In genomic region chr9:95845711-95846110, GRCm38 (mm10) we compare ENCODE assay signal across 8 mouse cellular contexts. TPM values are rescaled to one million over a fixed set of nuclear protein-coding genes. Genes with fewer than 3 reads are reported as not detected.
DNase-seq lines count a peak whose midpoint lies in the region; ATAC-seq and TF ChIP-seq lines count a peak whose summit lies in the region.

No protein-coding gene starts in this region.

- H3K27ac ChIP-seq in left cerebral cortex, adult 2 months = no peak overlapping the region
- H3K27ac ChIP-seq in kidney, adult 2 months (ENCODE audit: insufficient read depth, low read depth, low read length) = no peak overlapping the region
- H3K27ac ChIP-seq in stomach, embryonic 16.5 days (ENCODE audit: low read length) = peak overlapping the region; percentile 82

- H3K36me3 ChIP-seq in kidney, adult 2 months (ENCODE audit: control insufficient read depth, insufficient read depth, low read length) = no peaks in the 10 kb centered on the region
- H3K36me3 ChIP-seq in stomach, embryonic 16.5 days (ENCODE audit: control insufficient read depth, insufficient read depth, low read length) = no peaks in the 10 kb centered on the region

- peak overlapping the region; percentile 73; the same call in 1 of the 2 replicates for H3K4me3 ChIP-seq in left cerebral cortex, adult 2 months
- H3K4me3 ChIP-seq in kidney, adult 2 months (ENCODE audit: insufficient read depth, low read depth, low read length) = no peak overlapping the region
- H3K4me3 ChIP-seq in lung, adult 2 months (replicated peaks; ENCODE audit: extremely low read depth, low read depth, low read length) = no peak overlapping the region
- H3K4me3 ChIP-seq in stomach, embryonic 16.5 days (replicated peaks; ENCODE audit: low read length) = no peak overlapping the region

- H3K4me2 ChIP-seq in stomach, embryonic 16.5 days (ENCODE audit: low read depth, low read length) = peak overlapping the region; percentile 93

- H3K27me3 ChIP-seq in kidney, adult 2 months (replicated peaks; ENCODE audit: control insufficient read depth, insufficient read depth, low read length) = no peaks in the 10 kb centered on the region
- H3K27me3 ChIP-seq in stomach, embryonic 16.5 days (ENCODE audit: control insufficient read depth, insufficient read depth, low read length) = peaks cover 2% of the 10 kb centered on the region; the same call in 1 of the 2 replicates

- DNase-seq in left cerebral cortex, adult 2 months (ENCODE audit: extremely low spot score in 1 of 2, low spot score in 2 of 2) = no peak
- DNase-seq in left cerebral cortex, postnatal 25 days (ENCODE audit: low spot score in 2 of 2) = no peak
- DNase-seq in kidney, adult 2 months = peak; percentile 72
- DNase-seq in lung, adult 2 months = peak; percentile 28
- DNase-seq in adrenal gland, adult 2 months = no peak
- no peak for DNase-seq in adrenal gland, adult (ENCODE audit: inconsistent age in 2 of 2, low spot score in 1 of 2)
- DNase-seq in frontal cortex, postnatal 36 days (ENCODE audit: low spot score in 2 of 2) = no peak

- H3K9me3 ChIP-seq in stomach, embryonic 16.5 days (replicated peaks; ENCODE audit: control insufficient read depth, low read length) = no peaks in the 10 kb centered on the region

- peak; percentile 53; the same call in 1 of the 2 replicates for ATAC-seq in stomach, embryonic 16.5 days (ENCODE audit: insufficient read depth, low FRiP score)

- no peak overlapping the region for H3K9ac ChIP-seq in stomach, embryonic 16.5 days (ENCODE audit: low read length)

- TF ChIP-seq CTCF in left cerebral cortex, adult 2 months (IDR thresholded peaks at IDR 0.05) = no peak
- no peak for TF ChIP-seq CTCF in kidney, adult 2 months (conservative IDR thresholded peaks at IDR 0.05; ENCODE audit: insufficient read depth, insufficient read length, low read depth, low read length)
- no peak for TF ChIP-seq CTCF in lung, adult 2 months (IDR thresholded peaks at IDR 0.05; ENCODE audit: insufficient read depth, low read length)

- peaks cover 3% of the 10 kb centered on the region; the same call in 1 of the 2 replicates for H3K4me1 ChIP-seq in kidney, adult 2 months (ENCODE audit: control insufficient read depth, insufficient read depth, low read length)
- H3K4me1 ChIP-seq in lung, adult 2 months (ENCODE audit: control insufficient read depth, insufficient read depth, low read length) = no peaks in the 10 kb centered on the region
- no peaks in the 10 kb centered on the region for H3K4me1 ChIP-seq in stomach, embryonic 16.5 days (ENCODE audit: control insufficient read depth, insufficient read depth, low read length)

- WGBS in kidney, adult 2 months = 46% methylated on average over 4 of the region's 4 CpGs
- WGBS in lung, adult 2 months = 53% methylated on average over 4 of the region's 4 CpGs
- 41% methylated on average over 4 of the region's 4 CpGs for WGBS in stomach, embryonic 16.5 days

- TF ChIP-seq POLR2A in kidney, adult 2 months (IDR thresholded peaks at IDR 0.05; ENCODE audit: low read depth, low read length) = no peak
- TF ChIP-seq POLR2A in lung, adult 2 months (IDR thresholded peaks at IDR 0.05; ENCODE audit: borderline replicate concordance, extremely low read depth, low read depth, low read length) = no peak

- intact Hi-C loops in left cerebral cortex, adult 2 months (cut with DNase I) = loop anchor here (2.0 to 5.0 kb wide), 2 partner anchors 37 to 63 kb away; no protein-coding TSS in a partner anchor
- intact Hi-C loops in left cerebral cortex, postnatal 25 days (cut with DNase I) = loop anchor here (5.0 kb wide), 1 partner anchor 63 kb away; no protein-coding TSS in a partner anchor

RNA-seq across cellular contexts. Expression of gene Pls1, which starts 0.6 kb away (rescaled TPM):
- 10 to 100 TPM in 1 of 2 experiments, 1 to 10 TPM in 1; 9.4 to 10.4 TPM for total RNA-seq in left cerebral cortex, adult 2 months (2021)
- total RNA-seq in left cerebral cortex, postnatal 25 days (2021) = 1 to 10 TPM; 6.2 to 6.4 TPM
- polyA plus RNA-seq in kidney, adult 2 months (2012; rRNA removed) = 12.0 and 21.6 TPM in 2 replicates
- polyA plus RNA-seq in lung, adult 2 months (2012; rRNA removed) = 1.9 and 3.8 TPM in 2 replicates
- polyA plus RNA-seq in stomach, embryonic 16.5 days (2015; fragmentation: Nextera tagmentation; extraction: Ambion mirVana) = 43.7 and 45.5 TPM in 2 replicates
- total RNA-seq in adrenal gland, adult 2 months (2021) = 1 to 10 TPM; 4.9 to 5.5 TPM
- 0.02 TPM in 1 of 2 replicates, not detected in the other for polyA plus RNA-seq in adrenal gland, adult 2 months (2012; rRNA removed)

RNA-seq across cellular contexts. Expression of gene Atr, which starts 11.7 kb away (rescaled TPM):
- total RNA-seq in left cerebral cortex, adult 2 months (2021) = 10 to 100 TPM; 12.0 TPM
- 10 to 100 TPM in 1 of 2 experiments, 1 to 10 TPM in 1; 10.0 to 13.0 TPM for total RNA-seq in left cerebral cortex, postnatal 25 days (2021)
- 2.7 and 2.8 TPM in 2 replicates for polyA plus RNA-seq in kidney, adult 2 months (2012; rRNA removed)
- 1.4 and 2.1 TPM in 2 replicates for polyA plus RNA-seq in lung, adult 2 months (2012; rRNA removed)
- polyA plus RNA-seq in stomach, embryonic 16.5 days (2015; fragmentation: Nextera tagmentation; extraction: Ambion mirVana) = 12.5 and 14.0 TPM in 2 replicates
- total RNA-seq in adrenal gland, adult 2 months (2021) = 10 to 100 TPM; 12.0 to 14.2 TPM
- polyA plus RNA-seq in adrenal gland, adult 2 months (2012; rRNA removed) = 0.31 and 0.65 TPM in 2 replicates

Comparison
In these comparisons a context has a peak if more than half of its experiments do, and no peak if none do; other contexts are left out.
1. DNase-seq: peak in kidney, adult 2 months (single experiment) and lung, adult 2 months (single experiment); none in left cerebral cortex, adult 2 months (0 of 2), left cerebral cortex, postnatal 25 days (0 of 2), adrenal gland, adult 2 months (single experiment), adrenal gland, adult (0 of 2) and frontal cortex, postnatal 36 days (0 of 2).